Mouse (Mus musculus) kidney, adult 2 months (tissue): ENCODE measurements around the gene Vars.

Experiments
- CTCF ChIP-seq: fragments of 200-500 bp; conservative IDR thresholded peaks from 2 replicates; pipeline ENCODE4 v1.5.1; 2011; ENCODE audit warnings: low read depth, mild to moderate bottlenecking, control low read depth, low read length, moderate library complexity, mixed read lengths; ENCODE audit not compliant: insufficient read depth, insufficient read length
- POLR2A ChIP-seq: fragments of 200-500 bp; IDR thresholded peaks from one replicate; pipeline ENCODE4 v1.6.1; 2011; ENCODE audit warnings: low read depth, low read length, control low read depth

DNA sequence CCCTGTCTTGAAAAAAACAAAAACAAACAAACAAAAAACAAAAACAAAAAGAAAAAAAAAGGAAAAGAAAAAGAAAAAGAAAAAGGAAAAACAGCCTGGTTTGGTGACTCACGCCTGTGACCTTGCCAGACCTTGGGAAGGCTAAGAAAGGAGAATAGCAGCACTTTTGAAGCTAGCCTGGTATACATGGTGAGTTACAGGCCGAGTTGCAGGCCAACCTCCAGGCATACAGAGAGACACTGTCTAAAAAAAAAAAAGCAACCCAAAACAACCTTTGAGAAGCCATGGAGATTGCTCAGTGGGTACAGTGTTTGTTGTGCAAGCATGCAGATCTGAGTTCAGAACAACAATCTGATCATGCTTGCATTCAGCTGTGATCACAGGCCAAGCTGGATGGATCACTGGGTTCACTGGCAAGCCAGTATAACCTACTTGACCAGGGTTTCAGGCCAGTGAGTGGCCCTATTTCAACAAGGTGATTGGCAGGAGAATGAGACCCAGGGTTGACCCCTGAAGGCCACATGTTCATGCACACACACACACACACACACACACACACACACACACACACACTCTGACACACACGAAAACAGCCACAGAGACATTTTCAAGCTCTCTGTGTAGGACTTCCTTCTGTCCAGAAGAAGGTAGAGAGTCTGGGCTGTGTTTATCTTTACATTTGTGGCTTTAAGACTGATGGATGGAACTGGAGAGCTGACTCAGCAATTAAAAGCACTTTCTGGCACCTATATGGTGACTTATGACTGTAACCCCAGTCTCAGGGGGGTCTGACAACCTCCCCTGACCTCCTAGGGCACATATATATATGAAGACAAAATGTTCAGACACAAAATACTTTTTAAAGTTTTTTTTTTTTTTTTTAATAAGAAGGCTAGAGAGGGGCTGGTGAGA lies 24.9 kb upstream of the Vars start:
- no peak for TF ChIP-seq POLR2A
- no peak for TF ChIP-seq CTCF
